Mouse (Mus musculus): ENCODE results near the gene Ank2.

DNA sequence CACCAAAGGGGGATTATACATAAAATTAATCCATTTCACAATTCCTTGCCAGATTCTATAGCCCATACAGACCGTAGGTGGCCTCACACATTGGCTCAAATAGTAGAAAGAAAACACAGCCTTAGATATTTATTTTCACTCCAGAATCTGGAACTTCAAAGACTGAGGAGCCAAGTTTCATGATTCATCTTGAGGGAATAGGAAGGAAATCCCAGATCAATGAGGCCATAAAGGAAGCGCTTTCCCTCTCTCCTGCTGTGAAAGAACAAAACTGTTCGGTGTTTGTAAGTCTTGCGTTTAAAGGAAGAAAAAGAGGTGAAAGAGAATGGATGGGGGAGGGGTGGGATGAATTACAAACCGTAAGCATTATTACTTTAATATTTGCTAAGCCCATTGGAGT lies 137.8 kb downstream of the Ank2 start:
- TF ChIP-seq CTCF (IDR thresholded peaks at IDR 0.05; ENCODE audit: control insufficient read depth, insufficient read depth, insufficient replicate concordance, low read depth, low read length) (no peak), POLR2A (IDR thresholded peaks at IDR 0.05; ENCODE audit: control insufficient read depth, low read depth, low read length) (no peak)
